Mouse (Mus musculus) G1E (cell line): ENCODE results near the gene Aars2.

Source experiments
- CTCF ChIP-seq: IDR thresholded peaks from 2 replicates; pipeline ENCODE4 v1.5.1; 2012; ENCODE audit warnings: low read depth, low read length, inconsistent platforms, mixed read lengths
- GATA1 ChIP-seq: IDR thresholded peaks from 2 replicates; pipeline ENCODE4 v1.6.1; 2012; ENCODE audit warnings: borderline replicate concordance, low read length, inconsistent platforms, mixed read lengths
- POLR2AphosphoS5 ChIP-seq: IDR thresholded peaks from 2 replicates; pipeline ENCODE4 v1.6.1; 2012; ENCODE audit warnings: low read depth, low read length, inconsistent platforms; ENCODE audit not compliant: insufficient replicate concordance
- TAL1 ChIP-seq: conservative IDR thresholded peaks from 2 replicates; pipeline ENCODE4 v1.6.1; 2012; ENCODE audit warnings: low read depth, low read length, inconsistent platforms, mixed read lengths

DNA sequence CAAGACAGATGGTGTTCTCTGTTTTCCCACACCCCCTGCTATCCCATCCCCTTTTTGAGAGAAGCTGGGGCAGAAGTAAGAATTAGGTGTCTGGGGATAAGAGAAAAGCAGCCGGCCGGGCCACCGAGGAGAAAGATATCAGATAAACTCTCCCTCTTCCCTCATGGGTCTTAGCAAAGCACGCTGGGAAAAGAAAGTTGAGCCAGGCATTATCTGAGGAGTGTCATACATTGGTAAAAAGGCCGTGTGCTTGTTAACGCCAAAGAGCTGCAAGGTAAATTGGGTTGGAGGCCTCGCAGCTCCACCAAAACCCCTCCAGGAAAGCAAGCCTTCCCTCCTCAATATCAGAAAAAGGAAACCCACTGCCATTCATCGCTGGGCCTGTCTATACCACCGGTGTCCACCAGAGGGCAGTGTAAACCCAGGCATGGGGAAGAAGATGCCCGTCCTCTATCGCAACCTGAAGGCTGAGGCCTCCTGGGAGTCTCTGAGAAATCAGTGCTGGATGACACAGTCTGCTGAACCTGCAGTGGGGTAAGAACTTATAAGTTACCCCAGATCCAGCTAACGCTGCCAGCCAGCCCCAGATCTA lies 28.3 kb upstream of the Aars2 start:
- peak; percentile 99 for TF ChIP-seq CTCF
- no peak for TF ChIP-seq TAL1
- TF ChIP-seq POLR2AphosphoS5: no peak
- TF ChIP-seq GATA1: no peak
